Mouse (Mus musculus) embryonic fibroblast, embryonic 13.5 days (primary cell): ENCODE results near the gene Cchcr1.

Experiments
- CTCF ChIP-seq: IDR thresholded peaks from 2 replicates; pipeline ENCODE4 v1.5.1; 2011; ENCODE audit warnings: mild to moderate bottlenecking, control low read depth, low read length, moderate library complexity, borderline replicate concordance; ENCODE audit not compliant: insufficient read depth
- POLR2A ChIP-seq: IDR thresholded peaks from 2 replicates; pipeline ENCODE4 v1.6.1; 2011; ENCODE audit warnings: low read depth, mild to moderate bottlenecking, control low read depth, low read length, moderate library complexity

DNA sequence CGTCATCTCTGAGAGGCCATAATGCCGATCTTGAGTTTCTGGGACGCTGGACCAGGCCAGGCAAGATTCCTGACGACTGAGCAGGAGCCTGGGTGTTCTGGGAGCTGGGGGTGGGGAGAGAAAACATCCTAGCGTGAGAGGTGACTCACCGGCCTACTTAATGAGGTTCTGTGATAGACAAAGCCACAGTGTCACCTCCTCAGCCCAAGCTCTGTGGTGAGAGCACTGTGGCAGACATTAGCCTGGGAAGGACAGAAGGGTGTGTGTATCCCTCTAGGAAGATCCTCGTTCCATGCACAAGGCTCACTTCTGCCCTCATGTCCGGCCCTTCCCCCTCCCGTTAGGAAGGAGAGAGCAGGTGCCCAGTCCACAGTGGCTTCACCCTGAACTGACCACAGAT, 40.5 kb downstream of the Cchcr1 start:
- TF ChIP-seq CTCF (no peak), POLR2A (no peak)
